Mouse (Mus musculus) bone marrow macrophage, adult 2 months (primary cell): Measurements from ENCODE around the gene Gm26620. TPM values are rescaled to one million over a fixed set of nuclear protein-coding genes. Genes with fewer than 3 reads are reported as not detected.

Experiments
- H3K27ac ChIP-seq: 2 replicates; pipeline ENCODE4 v1.5.1; 2012; ENCODE audit warnings: low read depth, low read length; ENCODE audit not compliant: insufficient read depth
- H3K4me1 ChIP-seq: 2 replicates; pipeline ENCODE4 v1.6.1; 2012; ENCODE audit warnings: low read length; ENCODE audit not compliant: control insufficient read depth, insufficient read depth
- H3K4me3 ChIP-seq: 2 replicates; pipeline ENCODE4 v1.5.1; 2012; ENCODE audit warnings: mild to moderate bottlenecking, low read length, moderate library complexity; ENCODE audit not compliant: insufficient read depth
- CTCF ChIP-seq: IDR thresholded peaks from 2 replicates; pipeline ENCODE4 v1.5.1; 2012; ENCODE audit warnings: low read depth, mild to moderate bottlenecking, low read length, moderate library complexity
- POLR2A ChIP-seq: IDR thresholded peaks from 2 replicates; pipeline ENCODE4 v1.6.1; 2012; ENCODE audit warnings: mild to moderate bottlenecking, low read depth, low read length, borderline replicate concordance
- polyA plus RNA-seq: library from polyadenylated mRNA; stranded (reverse); fragments of >200 nt; gene quantifications from 2 replicates; pipeline ENCODE4 v1.2.4, GENCODE M21; 2012; ENCODE audit not compliant: missing spikeins, insufficient read depth, insufficient read length

The Gm26620 gene
- polyA plus RNA-seq, 1 experiment = not detected

- Histone ChIP-seq H3K4me1 (peaks cover 65% of the 10 kb centered on the region), H3K27ac (no peak overlapping the region), H3K4me3 (no peak overlapping the region)
- TF ChIP-seq POLR2A = no peak
- no peak for TF ChIP-seq CTCF
Measured at GRCm38 (mm10) chr1:170858872-170859271, 26.0 kb upstream of the Gm26620 start.

GRCm38 (mm10) chr1:170861671-170862434 is 23.0 kb upstream of the Gm26620 start:
- Histone ChIP-seq H3K27ac (peak overlapping the region; percentile 0; the same call in 1 of the 2 replicates), H3K4me3 (no peak overlapping the region), H3K4me1 (peaks cover 56% of the 10 kb centered on the region)
- no peak for TF ChIP-seq CTCF
- no peak for TF ChIP-seq POLR2A

GRCm38 (mm10) chr1:170862435-170862717 is 22.5 kb upstream of the Gm26620 start:
- Histone ChIP-seq H3K4me1 (peaks cover 53% of the 10 kb centered on the region), H3K27ac (peak overlapping the region; percentile 85), H3K4me3 (peak overlapping the region; percentile 43)
- TF ChIP-seq POLR2A = no peak
- TF ChIP-seq CTCF = no peak

GRCm38 (mm10) chr1:170863033-170863432 is 21.8 kb upstream of the Gm26620 start:
- H3K4me1 ChIP-seq = peaks cover 48% of the 10 kb centered on the region
- H3K4me3 ChIP-seq = peak overlapping the region; percentile 43
- H3K27ac ChIP-seq = peak overlapping the region; percentile 85
- TF ChIP-seq POLR2A (no peak), CTCF (no peak)

- peaks cover 38% of the 10 kb centered on the region for H3K4me1 ChIP-seq
- no peak overlapping the region for H3K4me3 ChIP-seq
- no peak for TF ChIP-seq CTCF
- TF ChIP-seq POLR2A = no peak
- H3K27ac ChIP-seq = 0 out of 2 replicates have a peak overlapping the region, but pooled peaks have one; percentile 23
Measured at GRCm38 (mm10) chr1:170864234-170864633, 20.6 kb upstream of the Gm26620 start.

GRCm38 (mm10) chr1:170864754-170865153 is 20.1 kb upstream of the Gm26620 start:
- H3K4me3 ChIP-seq = no peak overlapping the region

GRCm38 (mm10) chr1:170865406-170865805 is 19.5 kb upstream of the Gm26620 start:
- H3K4me1 ChIP-seq = peaks cover 32% of the 10 kb centered on the region

More at GRCm38 (mm10) chr1:170864754-170865153, 20.1 kb upstream of the Gm26620 start:
- peaks cover 33% of the 10 kb centered on the region for H3K4me1 ChIP-seq
- no peak overlapping the region for H3K27ac ChIP-seq
- TF ChIP-seq CTCF (no peak), POLR2A (no peak)

GRCm38 (mm10) chr1:170866992-170867690 is 17.7 kb upstream of the Gm26620 start:
- Histone ChIP-seq H3K4me3 (peak overlapping the region; percentile 72), H3K4me1 (peaks cover 21% of the 10 kb centered on the region), H3K27ac (peak overlapping the region; percentile 70)
- no peak for TF ChIP-seq CTCF
- TF ChIP-seq POLR2A = no peak

More at GRCm38 (mm10) chr1:170865406-170865805, 19.5 kb upstream of the Gm26620 start:
- Histone ChIP-seq H3K27ac (peak overlapping the region; percentile 58), H3K4me3 (peak overlapping the region; percentile 43)
- TF ChIP-seq CTCF (no peak), POLR2A (no peak)

- H3K4me3 ChIP-seq = peak within 1 kb of the TSS; percentile 84
- H3K4me1 ChIP-seq = peaks cover 16% of the 10 kb centered on the region
- H3K27ac ChIP-seq = peak within 1 kb of the TSS; percentile 70
- TF ChIP-seq CTCF (no peak), POLR2A (no peak)
Measured at GRCm38 (mm10) chr1:170867691-170868105, 17.2 kb upstream of the Gm26620 start, which contains the start of gene Atf6. Atf6 (minus strand) TSS chr1:170867771.

- Histone ChIP-seq H3K4me3 (peak overlapping the region; percentile 84), H3K27ac (peak overlapping the region; percentile 70), H3K4me1 (peaks cover 14% of the 10 kb centered on the region)
- TF ChIP-seq POLR2A (no peak), CTCF (no peak)
Measured at GRCm38 (mm10) chr1:170868107-170868904, 16.6 kb upstream of the Gm26620 start.
